Mouse (Mus musculus) splenic B cell, adult 2 months (primary cell): ENCODE measurements around the gene Bad.
A peak's percentile ranks its signal among the peaks of the same experiment; 100 is the strongest.
"Not testable (repeated sequence)": the region's sequence is repeated elsewhere in the genome, so short reads cannot be mapped to it uniquely, and the experiment has no call there.

Experiments used
- DNase-seq: peaks from one replicate; pipeline ENCODE4 v3.0.0-alpha.2; 2011; ENCODE audit warnings: low read depth, low spot score
- H3K27me3 ChIP-seq: 2 replicates; pipeline ENCODE4 v1.6.1; 2012; ENCODE audit warnings: mild to moderate bottlenecking, low read length, moderate library complexity, mixed read lengths; ENCODE audit not compliant: control insufficient read depth, poor library complexity, insufficient read depth, severe bottlenecking
- H3K36me3 ChIP-seq: 2 replicates; pipeline ENCODE4 v1.6.1; 2012; ENCODE audit warnings: mild to moderate bottlenecking, low read length, moderate library complexity, mixed read lengths; ENCODE audit not compliant: control insufficient read depth, poor library complexity, insufficient read depth, severe bottlenecking

The Bad gene

GRCm38 (mm10) chr19:6910306-6910705, 31.4 kb upstream of the Bad start:
- not testable (repeated sequence) for DNase-seq, H3K27me3 ChIP-seq
- H3K36me3 ChIP-seq: peaks cover 16% of the 10 kb centered on the region

- Histone ChIP-seq H3K36me3 (peaks cover 16% of the 10 kb centered on the region), H3K27me3 (no peaks in the 10 kb centered on the region)
- DNase-seq: no peak
Observed at GRCm38 (mm10) chr19:6911101-6912074, 30.3 kb upstream of the Bad start.

DNA sequence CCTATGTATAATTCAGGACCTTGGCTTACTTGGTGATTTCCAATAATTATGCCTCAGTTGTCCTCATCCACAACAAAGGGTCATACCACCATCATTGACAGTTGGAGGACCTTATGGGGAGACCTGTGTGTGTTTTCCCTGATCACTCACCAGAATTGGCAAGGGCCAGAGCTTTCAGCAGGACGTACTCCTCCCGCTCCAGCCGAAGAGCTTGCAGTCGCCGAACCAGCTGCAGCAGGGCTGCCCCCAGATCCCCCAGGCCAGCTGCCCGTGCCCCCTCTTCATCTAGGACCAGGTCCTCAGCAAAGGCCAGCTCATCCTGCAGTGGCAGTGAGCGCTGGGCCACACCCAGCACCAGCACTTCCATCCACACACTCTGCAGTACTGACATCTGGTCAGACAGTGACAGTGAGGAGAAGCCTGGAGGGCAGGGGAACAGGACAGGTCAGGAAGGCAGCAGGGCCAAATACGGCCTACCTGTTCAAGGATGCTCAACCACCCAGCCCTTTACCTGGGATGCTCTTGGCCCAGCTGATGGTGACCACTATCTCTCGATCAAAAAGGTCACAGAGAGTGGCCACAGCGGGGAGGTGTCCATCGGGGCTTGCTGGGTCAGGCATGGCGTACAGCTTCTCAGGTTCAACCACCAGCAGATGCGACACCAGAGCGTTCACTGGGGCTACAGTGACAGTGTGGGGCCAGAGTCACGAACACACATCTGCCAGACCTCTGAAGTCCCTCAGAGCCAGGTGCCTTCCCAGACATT, 29.3 kb upstream of the Bad start:
- no peak for DNase-seq
- no peaks in the 10 kb centered on the region for H3K27me3 ChIP-seq
- H3K36me3 ChIP-seq: peaks cover 15% of the 10 kb centered on the region; the same call in 1 of the 2 replicates

GRCm38 (mm10) chr19:6913036-6913435, 28.6 kb upstream of the Bad start:
- Histone ChIP-seq H3K36me3 (peaks cover 11% of the 10 kb centered on the region; the same call in 1 of the 2 replicates), H3K27me3 (no peaks in the 10 kb centered on the region)
- no peak for DNase-seq

DNA sequence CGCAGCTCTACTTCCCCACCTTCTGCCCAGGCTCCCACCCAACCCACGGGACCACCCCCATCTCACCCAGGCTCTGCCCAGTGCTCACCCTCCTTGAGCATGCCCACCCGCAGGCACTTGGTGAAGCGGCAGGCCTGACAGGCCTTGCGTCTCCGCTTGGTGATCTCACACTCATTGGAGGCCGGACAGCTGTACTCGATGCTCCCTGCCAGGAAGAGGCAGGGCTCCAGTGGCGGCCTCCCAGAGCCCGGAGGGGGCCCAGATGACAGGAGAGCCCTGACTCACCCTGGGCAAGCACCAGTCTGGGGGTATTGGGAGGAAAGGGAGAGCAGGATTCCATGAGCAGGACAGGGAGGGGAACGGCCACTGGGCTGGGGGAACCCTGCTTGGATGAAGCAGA, 27.7 kb upstream of the Bad start:
- DNase-seq: no peak
- Histone ChIP-seq H3K27me3 (no peaks in the 10 kb centered on the region), H3K36me3 (peaks cover 11% of the 10 kb centered on the region; the same call in 1 of the 2 replicates)

DNA sequence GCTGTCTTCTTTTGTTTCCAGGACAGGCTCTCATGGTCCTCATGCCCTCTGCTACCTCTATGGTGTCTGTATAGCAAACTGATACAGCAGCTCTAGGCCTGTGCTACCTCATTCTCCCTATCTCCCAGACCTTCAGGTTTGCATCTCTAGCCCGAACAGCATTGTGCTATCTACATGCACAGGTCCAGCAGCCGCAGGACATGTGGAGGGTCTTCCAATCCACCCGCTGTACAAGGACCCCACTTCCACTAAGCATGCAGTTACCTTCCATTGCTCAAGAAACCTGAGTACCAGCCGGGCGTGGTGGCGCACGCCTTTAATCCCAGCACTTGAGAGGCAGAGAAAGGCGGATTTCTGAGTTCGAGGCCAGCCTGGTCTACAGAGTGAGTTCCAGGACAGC, 27.1 kb upstream of the Bad start:
- Histone ChIP-seq H3K27me3 (no peaks in the 10 kb centered on the region), H3K36me3 (peaks cover 11% of the 10 kb centered on the region; the same call in 1 of the 2 replicates)
- no peak for DNase-seq

DNA sequence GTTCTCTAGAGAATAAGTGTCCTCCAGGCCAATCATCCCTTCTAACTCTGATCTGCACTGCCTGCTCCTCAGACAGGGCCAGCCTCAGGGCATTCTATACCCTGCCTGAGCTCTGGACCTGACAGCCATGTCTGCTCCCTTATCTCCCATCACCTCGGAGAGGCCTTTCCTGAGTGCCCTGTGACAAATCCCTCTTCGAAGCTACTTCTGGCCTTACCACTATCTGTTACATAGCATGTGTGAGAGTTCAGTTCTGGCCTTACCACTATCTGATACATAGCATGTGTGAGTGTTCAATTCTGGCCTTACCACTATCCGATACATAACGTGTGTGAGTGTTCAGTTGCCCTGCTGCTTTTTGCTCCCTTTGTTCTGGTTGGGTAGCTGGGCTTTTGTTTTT, 26.4 kb upstream of the Bad start:
- no peak for DNase-seq
- H3K36me3 ChIP-seq: peaks cover 11% of the 10 kb centered on the region; the same call in 1 of the 2 replicates

GRCm38 (mm10) chr19:6916496-6916895, 25.2 kb upstream of the Bad start:
- no peak for DNase-seq
- peaks cover 7% of the 10 kb centered on the region; the same call in 1 of the 2 replicates for H3K36me3 ChIP-seq
- no peaks in the 10 kb centered on the region for H3K27me3 ChIP-seq

More for the DNA sequence above, 26.4 kb upstream of the Bad start:
- no peaks in the 10 kb centered on the region for H3K27me3 ChIP-seq

- H3K27me3 ChIP-seq: no peaks in the 10 kb centered on the region
- H3K36me3 ChIP-seq: peaks cover 6% of the 10 kb centered on the region; the same call in 1 of the 2 replicates
- DNase-seq: no peak
Observed at GRCm38 (mm10) chr19:6918321-6918720, 23.3 kb upstream of the Bad start.

DNA sequence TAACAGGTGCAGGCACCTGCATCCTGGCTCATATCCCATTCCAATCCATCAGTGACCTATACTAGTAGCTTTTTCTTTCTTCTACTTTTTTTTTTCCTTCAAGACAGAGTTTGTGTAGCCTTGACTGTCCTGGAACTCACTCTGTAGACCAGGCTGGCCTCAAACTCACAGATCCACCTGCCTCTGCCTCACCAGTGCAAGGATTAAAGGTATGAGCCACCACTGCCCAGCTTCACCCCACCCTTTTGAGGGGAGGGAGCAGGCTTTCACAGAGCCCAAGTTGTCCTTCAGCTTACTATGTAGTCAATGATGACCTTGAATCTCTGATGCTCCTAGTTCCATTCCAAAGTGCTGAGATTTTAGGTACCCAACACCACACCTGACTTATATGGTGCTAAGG, 22.2 kb upstream of the Bad start:
- Histone ChIP-seq H3K27me3 (no peaks in the 10 kb centered on the region), H3K36me3 (peaks cover 2% of the 10 kb centered on the region; the same call in 1 of the 2 replicates)
- DNase-seq: no peak

DNA sequence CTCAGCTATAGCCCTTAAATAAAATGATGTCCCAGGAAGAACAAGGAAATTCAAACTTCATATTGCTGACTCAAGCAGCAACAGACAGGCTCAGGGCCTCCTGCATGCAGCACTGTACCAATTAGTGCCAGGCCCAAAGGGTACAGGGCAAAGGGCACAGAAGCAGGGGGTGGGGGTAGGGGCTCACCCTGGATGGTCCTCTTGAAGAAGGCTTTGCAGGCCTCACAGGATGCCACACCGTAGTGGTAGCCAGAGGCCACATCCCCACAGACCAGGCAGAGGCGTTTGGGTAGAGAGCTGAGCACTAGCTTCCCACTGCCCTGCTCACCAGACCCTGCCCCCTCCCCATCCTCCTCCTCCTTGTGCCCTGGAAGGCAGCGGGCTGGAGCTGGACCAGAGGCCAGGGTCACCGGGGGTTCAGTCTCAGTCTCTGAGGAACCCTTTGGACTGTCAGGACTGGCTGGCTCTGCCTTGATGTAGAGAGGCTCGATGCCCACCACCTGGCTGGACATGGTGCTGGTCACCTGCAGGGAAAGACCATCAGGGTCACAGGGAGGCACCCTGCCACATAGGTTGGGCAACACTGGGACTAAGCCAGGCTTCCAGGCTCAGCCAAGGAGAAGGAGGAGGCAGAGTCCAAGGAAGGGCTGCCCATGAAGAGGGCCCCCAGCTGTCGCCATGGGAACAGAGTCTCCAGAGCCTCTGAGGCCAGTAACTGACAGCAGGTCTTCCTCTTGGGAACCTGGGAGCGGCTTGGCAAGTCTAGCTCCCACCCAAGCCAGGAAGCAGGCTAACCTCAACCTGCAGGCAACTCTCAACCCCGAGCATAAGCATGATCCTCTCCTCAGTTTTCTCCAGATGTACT, 21.6 kb upstream of the Bad start:
- Histone ChIP-seq H3K36me3 (peaks cover 2% of the 10 kb centered on the region; the same call in 1 of the 2 replicates), H3K27me3 (no peaks in the 10 kb centered on the region)
- no peak for DNase-seq

DNA sequence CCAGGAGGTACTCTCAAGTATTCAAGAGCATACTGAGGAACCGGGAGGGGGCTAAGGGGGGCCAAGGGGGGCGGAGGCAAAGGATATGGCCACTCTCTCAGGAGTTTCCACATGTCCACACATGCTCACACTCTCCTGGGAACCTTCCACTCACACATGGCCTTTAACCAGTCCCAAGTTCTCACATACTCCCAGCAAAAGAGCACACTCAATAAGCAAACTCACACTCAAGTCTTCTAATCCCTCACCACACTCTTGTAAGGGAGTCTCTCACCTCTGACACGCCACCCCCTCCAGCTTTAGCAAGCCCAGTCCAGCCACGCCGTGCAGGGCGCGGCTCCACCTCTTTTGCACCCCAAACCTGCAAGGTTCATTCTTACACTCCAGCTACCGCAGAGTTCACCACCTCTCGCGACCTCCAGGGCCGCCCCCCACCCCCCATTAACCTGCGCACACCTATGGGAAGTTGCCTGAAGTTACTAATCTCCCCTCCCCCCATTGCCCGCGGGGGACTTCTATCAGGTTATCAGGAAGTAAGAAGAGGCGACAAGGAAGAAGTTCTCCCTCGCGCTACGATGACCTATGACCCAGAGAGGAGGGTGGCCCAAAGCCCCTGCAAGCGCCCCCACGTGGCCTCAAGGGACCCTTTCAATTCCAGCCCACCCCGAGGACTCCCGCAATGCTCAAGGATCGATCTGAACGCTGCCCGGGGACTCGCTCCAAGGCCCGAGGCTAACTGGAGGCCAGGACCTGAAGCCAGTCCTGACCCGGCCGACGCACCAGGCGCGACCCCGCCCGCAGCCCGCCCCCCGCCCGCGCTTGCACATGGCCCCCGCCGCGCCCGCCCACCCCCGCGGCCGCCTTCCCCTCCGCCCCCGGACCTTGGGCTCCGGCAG, 20.7 kb upstream of the Bad start:
- H3K27me3 ChIP-seq: no peaks in the 10 kb centered on the region; the same call in 1 of the 2 replicates
- peaks cover 2% of the 10 kb centered on the region; the same call in 1 of the 2 replicates for H3K36me3 ChIP-seq
- DNase-seq: peak; percentile 66
